Comparison of ENCODE assay signal across 8 mouse cellular contexts in genomic region chr4:133369553-133370297, GRCm38 (mm10). TPM values are rescaled to one million over a fixed set of nuclear protein-coding genes. Genes with fewer than 3 reads are reported as not detected.
DNase-seq lines count a peak whose midpoint lies in the region; ATAC-seq and TF ChIP-seq lines count a peak whose summit lies in the region.

Gene Slc9a1 (plus strand): TSS chr4:133369706.

- TF ChIP-seq EP300 in liver, postnatal 0 days (IDR thresholded peaks at IDR 0.05; ENCODE audit: low read depth) = no peak

- H3K4me1 ChIP-seq in E14TG2a.4 (replicated peaks; ENCODE audit: low read depth, low read length) = peaks cover 56% of the 10 kb centered on the region
- peaks cover 44% of the 10 kb centered on the region for H3K4me1 ChIP-seq in forebrain, embryonic 13.5 days
- H3K4me1 ChIP-seq in liver, postnatal 0 days (ENCODE audit: insufficient read depth) = peaks cover 39% of the 10 kb centered on the region
- H3K4me1 ChIP-seq in neural tube, embryonic 14.5 days (ENCODE audit: control insufficient read depth, insufficient read depth, low read length) = peaks cover 36% of the 10 kb centered on the region

- H3K9me3 ChIP-seq in E14TG2a.4 (ENCODE audit: low read length) = no peaks in the 10 kb centered on the region
- no peaks in the 10 kb centered on the region for H3K9me3 ChIP-seq in forebrain, embryonic 13.5 days (replicated peaks)
- H3K9me3 ChIP-seq in liver, postnatal 0 days (ENCODE audit: low read length) = no peaks in the 10 kb centered on the region
- H3K9me3 ChIP-seq in neural tube, embryonic 14.5 days (ENCODE audit: control insufficient read depth, low read length) = no peaks in the 10 kb centered on the region

- H3K27me3 ChIP-seq in E14TG2a.4 (ENCODE audit: insufficient read depth, low read length) = no peaks in the 10 kb centered on the region
- H3K27me3 ChIP-seq in forebrain, embryonic 13.5 days = no peaks in the 10 kb centered on the region
- no peaks in the 10 kb centered on the region for H3K27me3 ChIP-seq in liver, postnatal 0 days (ENCODE audit: insufficient read depth, low read length)
- H3K27me3 ChIP-seq in neural tube, embryonic 14.5 days (ENCODE audit: control insufficient read depth, insufficient read depth, low read length) = no peaks in the 10 kb centered on the region

- under 1% methylated on average over 40 of the region's 40 CpGs for WGBS in forebrain, embryonic 13.5 days
- under 1% methylated on average over 39 of the region's 40 CpGs for WGBS in large intestine, adult 2 months
- WGBS in liver, postnatal 0 days (ENCODE audit: insufficient replicate concordance) = under 1% methylated on average over 35 of the region's 40 CpGs
- under 1% methylated on average over 39 of the region's 40 CpGs for WGBS in neural tube, embryonic 14.5 days

- peak; percentile 91 for DNase-seq in c-Kit-positive CD71-positive TER-119-positive erythroid progenitor cells, embryonic 14.5 days (ENCODE audit: low spot score)
- DNase-seq in heart, postnatal 10 days = peak; percentile 96
- DNase-seq in large intestine, adult 2 months (ENCODE audit: low read depth, low spot score) = no peak
- DNase-seq in liver, postnatal 0 days = peak; percentile 93
- peak; percentile 96 for DNase-seq in testis, postnatal 10 days (ENCODE audit: low spot score)

- peak; percentile 98 for ATAC-seq in forebrain, embryonic 13.5 days
- ATAC-seq in liver, postnatal 0 days = peak; percentile 96
- ATAC-seq in neural tube, embryonic 14.5 days (ENCODE audit: low read depth) = peak; percentile 97

- TF ChIP-seq CTCF in E14TG2a.4 (conservative IDR thresholded peaks at IDR 0.05; ENCODE audit: low read length) = peak; percentile 92
- TF ChIP-seq CTCF in liver, postnatal 0 days (IDR thresholded peaks at IDR 0.05; ENCODE audit: low read depth) = peak; percentile 97

- intact Hi-C loops in heart, postnatal 10 days (cut with DNase I) = loop anchor here (2.0 to 5.0 kb wide), 3 partner anchors 21 to 49 kb away; no protein-coding TSS in a partner anchor

- peak within 1 kb of the TSS; percentile 96 for H3K9ac ChIP-seq in forebrain, embryonic 13.5 days
- peak within 1 kb of the TSS; percentile 90 for H3K9ac ChIP-seq in liver, postnatal 0 days (replicated peaks)
- peak within 1 kb of the TSS; percentile 90 for H3K9ac ChIP-seq in neural tube, embryonic 14.5 days (replicated peaks; ENCODE audit: low read depth, low read length)

- peaks cover 25% of the 10 kb centered on the region for H3K36me3 ChIP-seq in E14TG2a.4 (ENCODE audit: insufficient read depth, low read length)
- no peaks in the 10 kb centered on the region; the same call in 1 of the 2 replicates for H3K36me3 ChIP-seq in forebrain, embryonic 13.5 days (ENCODE audit: poor library complexity, severe bottlenecking)
- peaks cover 4% of the 10 kb centered on the region; the same call in 1 of the 2 replicates for H3K36me3 ChIP-seq in liver, postnatal 0 days (replicated peaks; ENCODE audit: insufficient read depth, low read length)
- no peaks in the 10 kb centered on the region for H3K36me3 ChIP-seq in neural tube, embryonic 14.5 days (ENCODE audit: control insufficient read depth, insufficient read depth, low read length)

- H3K27ac ChIP-seq in forebrain, embryonic 13.5 days = peak within 1 kb of the TSS; percentile 64
- peak within 1 kb of the TSS; percentile 79 for H3K27ac ChIP-seq in liver, postnatal 0 days (ENCODE audit: low read depth)
- peak within 1 kb of the TSS; percentile 89 for H3K27ac ChIP-seq in neural tube, embryonic 14.5 days (ENCODE audit: low read depth, low read length)

- peak within 1 kb of the TSS; percentile 65 for H3K4me2 ChIP-seq in forebrain, embryonic 13.5 days
- peak within 1 kb of the TSS; percentile 93 for H3K4me2 ChIP-seq in liver, postnatal 0 days (ENCODE audit: low read depth, low read length)
- H3K4me2 ChIP-seq in neural tube, embryonic 14.5 days (ENCODE audit: low read depth, low read length) = peak within 1 kb of the TSS; percentile 72

- H3K4me3 ChIP-seq in E14TG2a.4 (replicated peaks; ENCODE audit: low read length) = peak within 1 kb of the TSS; percentile 90
- H3K4me3 ChIP-seq in forebrain, embryonic 13.5 days = peak within 1 kb of the TSS; percentile 83
- H3K4me3 ChIP-seq in liver, postnatal 0 days (ENCODE audit: low read depth, low read length) = peak within 1 kb of the TSS; percentile 89
- peak within 1 kb of the TSS; percentile 81 for H3K4me3 ChIP-seq in neural tube, embryonic 14.5 days (ENCODE audit: low read depth, low read length)

RNA-seq across cellular contexts. Expression of gene Slc9a1, which starts in this region (rescaled TPM):
- polyA plus RNA-seq in forebrain, embryonic 13.5 days (2015; fragmentation: Nextera tagmentation; extraction: Ambion mirVana) = 5.6 and 7.3 TPM in 2 replicates
- 10 to 100 TPM; 21.4 to 24.2 TPM for total RNA-seq in heart, postnatal 10 days (2021)
- polyA plus RNA-seq in large intestine, adult 2 months (2012; rRNA removed) = 32.5 and 42.8 TPM in 2 replicates
- 1.8 TPM in 2 replicates for polyA plus RNA-seq in liver, postnatal 0 days (2015; fragmentation: Nextera tagmentation; extraction: Ambion mirVana)
- polyA plus RNA-seq in neural tube, embryonic 14.5 days (2014; fragmentation: Nextera tagmentation; extraction: Ambion mirVana) = 8.0 and 9.7 TPM in 2 replicates
